ENCODE assay signal across 8 mouse cellular contexts in genomic region chr9:70929840-70930640, GRCm38 (mm10). TPM values are rescaled to one million over a fixed set of nuclear protein-coding genes. Genes with fewer than 3 reads are reported as not detected.
A peak's percentile ranks its signal among the peaks of the same experiment; 100 is the strongest.
DNase-seq lines count a peak whose midpoint lies in the region; ATAC-seq lines count a peak whose summit lies in the region.

No protein-coding gene starts in this region.

- 0 out of 2 replicates have a peak overlapping the region, but pooled peaks have one; percentile 35 for H3K27ac ChIP-seq in liver, embryonic 16.5 days (ENCODE audit: low read length)

- peak; percentile 57; the same call in 1 of the 2 replicates for ATAC-seq in common myeloid progenitor, adult 5-6 weeks (replicated peaks; ENCODE audit: low read depth, poor library complexity, severe bottlenecking)
- no peak for ATAC-seq in liver, embryonic 16.5 days (ENCODE audit: low read depth)
- no peak for ATAC-seq in inflammation-experienced regulatory T-cells, adult 6 months

- H3K27me3 ChIP-seq in liver, embryonic 16.5 days (ENCODE audit: control insufficient read depth, insufficient read depth, low read depth, low read length), result no peaks in the 10 kb centered on the region

- no peak overlapping the region for H3K4me3 ChIP-seq in liver, embryonic 16.5 days (ENCODE audit: low read depth, low read length)

- WGBS in liver, embryonic 16.5 days (ENCODE audit: insufficient replicate concordance), result 53% methylated on average over 15 of the region's 15 CpGs

- H3K4me1 ChIP-seq in liver, embryonic 16.5 days (ENCODE audit: control insufficient read depth, low read depth, low read length), result peaks cover 52% of the 10 kb centered on the region

- H3K9me3 ChIP-seq in liver, embryonic 16.5 days (replicated peaks; ENCODE audit: control insufficient read depth, low read length), result no peaks in the 10 kb centered on the region

- intact Hi-C loops in left cerebral cortex, postnatal 10 days (cut with DNase I), result loop anchor here (10.0 kb wide), 1 partner anchor 255 kb away; the partner anchor contains the start of gene Adam10

- no peak overlapping the region for H3K4me2 ChIP-seq in liver, embryonic 16.5 days (ENCODE audit: low read depth, low read length)

- no peaks in the 10 kb centered on the region for H3K36me3 ChIP-seq in liver, embryonic 16.5 days (ENCODE audit: control insufficient read depth, insufficient read depth)

- peak; percentile 38 to 57 for DNase-seq in left cerebral cortex, postnatal 10 days (ENCODE audit: extremely low spot score in 1 of 2, low spot score in 2 of 2)
- DNase-seq in left cerebral cortex, adult 8-10 months (ENCODE audit: low spot score in 2 of 2), result no peak
- peak; percentile 61 for DNase-seq in R1 (ENCODE audit: low read depth, low spot score)
- DNase-seq in induced T-regulatory cell, adult 2 months (ENCODE audit: low read depth), result peak; percentile 45
- peak; percentile 78 for DNase-seq in retina, postnatal 1 day

- H3K9ac ChIP-seq in liver, embryonic 16.5 days (ENCODE audit: low read depth, low read length), result no peak overlapping the region

RNA-seq across cellular contexts. Expression of gene Lipc, which starts 22.0 kb away (rescaled TPM):
- under 1 TPM; 0.41 to 0.45 TPM for total RNA-seq in left cerebral cortex, postnatal 10 days (2021)
- under 1 TPM in 2 of 4 experiments, not detected in 2; 0.22 to 0.25 TPM for total RNA-seq in left cerebral cortex, adult 8-10 months (2022)
- total RNA-seq in common myeloid progenitor, adult 5-6 weeks (2017), result 0.27 TPM in 1 of 2 replicates, not detected in the other
- polyA plus RNA-seq in liver, embryonic 16.5 days (2015; fragmentation: Nextera tagmentation; extraction: Ambion mirVana), result 44.3 and 45.9 TPM in 2 replicates
- polyA plus RNA-seq in inflammation-experienced regulatory T-cells, adult 6 months (2017; shearing (Covaris generic)), result not detected

Comparison
In these comparisons a context has a peak if more than half of its experiments do, and no peak if none do; other contexts are left out.
1. DNase-seq: peak in left cerebral cortex, postnatal 10 days (2 of 2), R1 (single experiment), induced T-regulatory cell, adult 2 months (single experiment) and retina, postnatal 1 day (single experiment); none in left cerebral cortex, adult 8-10 months (0 of 2).